Mouse (Mus musculus): ENCODE results near the gene 4930512M02Rik. TPM values are rescaled to one million over a fixed set of nuclear protein-coding genes. Genes with fewer than 3 reads are reported as not detected.
"Not testable (repeated sequence)": the region's sequence is repeated elsewhere in the genome, so short reads cannot be mapped to it uniquely, and the experiment has no call there.

4930512M02Rik gene
- 0.70 TPM in 1 of 2 replicates, not detected in the other for polyA plus RNA-seq (2011; ENCODE audit: insufficient read length, low read depth, missing spikeins)

GRCm38 (mm10) chr11:11627735-11628134 lies at the start of gene 4930512M02Rik:
Gene 4930512M02Rik, minus strand, starts transcription at chr11:11627835.
- H3K27ac ChIP-seq (ENCODE audit: insufficient read depth, low read length); H3K4me1 ChIP-seq (ENCODE audit: control insufficient read depth, insufficient read depth, low read length): not testable (repeated sequence)

DNA sequence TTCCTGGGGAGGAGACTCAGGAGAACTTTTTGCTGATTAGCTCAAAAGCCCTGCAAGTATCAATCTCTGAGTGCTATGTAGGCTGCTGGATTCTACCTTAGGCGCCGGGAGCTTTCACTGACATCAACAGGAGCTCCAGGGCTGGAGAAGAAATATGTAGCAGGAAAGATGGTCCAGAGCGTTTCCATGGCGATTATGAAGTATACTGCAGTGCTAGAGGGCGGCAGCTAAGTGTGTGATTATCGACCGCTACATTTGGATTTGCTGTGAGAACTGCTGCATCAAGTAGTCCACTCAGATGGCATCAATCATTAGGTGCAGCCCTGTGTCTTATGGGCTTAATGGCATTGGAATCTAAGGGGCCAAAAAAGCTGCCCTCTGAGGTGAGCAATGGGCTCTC lies 49.5 kb upstream of the 4930512M02Rik start:
- Histone ChIP-seq H3K4me3 (ENCODE audit: insufficient read depth, low read length) (no peak overlapping the region), H3K27ac (ENCODE audit: insufficient read depth, low read length) (no peak overlapping the region), H3K4me1 (ENCODE audit: control insufficient read depth, insufficient read depth, low read length) (no peaks in the 10 kb centered on the region)
- no peak for TF ChIP-seq POLR2A (IDR thresholded peaks at IDR 0.05; ENCODE audit: low read depth, low read length)
- TF ChIP-seq CTCF (IDR thresholded peaks at IDR 0.05; ENCODE audit: borderline replicate concordance, insufficient read depth, low read length): no peak

More at GRCm38 (mm10) chr11:11627735-11628134, at the start of gene 4930512M02Rik:
- H3K4me3 ChIP-seq (ENCODE audit: insufficient read depth, low read length): not testable (repeated sequence)

- Histone ChIP-seq H3K27ac (ENCODE audit: insufficient read depth, low read length) (no peak overlapping the region), H3K4me1 (ENCODE audit: control insufficient read depth, insufficient read depth, low read length) (no peaks in the 10 kb centered on the region), H3K4me3 (ENCODE audit: insufficient read depth, low read length) (no peak overlapping the region)
- no peak for TF ChIP-seq CTCF (IDR thresholded peaks at IDR 0.05; ENCODE audit: borderline replicate concordance, insufficient read depth, low read length)
- no peak for TF ChIP-seq POLR2A (IDR thresholded peaks at IDR 0.05; ENCODE audit: low read depth, low read length)
Measured at GRCm38 (mm10) chr11:11676068-11676741, 48.6 kb upstream of the 4930512M02Rik start.

GRCm38 (mm10) chr11:11675063-11675462 lies 47.4 kb upstream of the 4930512M02Rik start:
- Histone ChIP-seq H3K4me1 (ENCODE audit: control insufficient read depth, insufficient read depth, low read length) (no peaks in the 10 kb centered on the region), H3K4me3 (ENCODE audit: insufficient read depth, low read length) (no peak overlapping the region), H3K27ac (ENCODE audit: insufficient read depth, low read length) (no peak overlapping the region)
- TF ChIP-seq CTCF (IDR thresholded peaks at IDR 0.05; ENCODE audit: borderline replicate concordance, insufficient read depth, low read length): no peak
- no peak for TF ChIP-seq POLR2A (IDR thresholded peaks at IDR 0.05; ENCODE audit: low read depth, low read length)

DNA sequence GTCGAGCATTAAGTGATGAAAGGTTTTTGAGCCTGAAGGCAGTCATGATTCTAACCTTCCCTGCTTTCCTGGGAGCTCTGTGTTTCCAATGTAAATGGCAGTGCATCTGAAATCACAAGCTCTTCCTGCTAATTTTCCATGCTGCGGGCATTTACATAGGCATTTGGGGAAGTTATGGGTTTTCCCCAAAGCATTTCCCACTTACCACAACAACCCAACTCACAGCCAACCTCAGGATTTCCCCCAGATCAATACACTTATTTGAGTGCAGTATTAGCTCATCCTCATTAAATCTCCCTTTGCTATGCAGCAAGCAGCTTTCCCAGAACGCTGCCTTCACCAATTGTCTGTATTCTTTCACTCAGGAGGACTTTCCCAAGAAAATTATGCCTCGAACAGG lies 45.3 kb upstream of the 4930512M02Rik start:
- Histone ChIP-seq H3K27ac (ENCODE audit: insufficient read depth, low read length) (no peak overlapping the region), H3K4me1 (ENCODE audit: control insufficient read depth, insufficient read depth, low read length) (no peaks in the 10 kb centered on the region), H3K4me3 (ENCODE audit: insufficient read depth, low read length) (no peak overlapping the region)
- no peak for TF ChIP-seq POLR2A (IDR thresholded peaks at IDR 0.05; ENCODE audit: low read depth, low read length)
- no peak for TF ChIP-seq CTCF (IDR thresholded peaks at IDR 0.05; ENCODE audit: borderline replicate concordance, insufficient read depth, low read length)

DNA sequence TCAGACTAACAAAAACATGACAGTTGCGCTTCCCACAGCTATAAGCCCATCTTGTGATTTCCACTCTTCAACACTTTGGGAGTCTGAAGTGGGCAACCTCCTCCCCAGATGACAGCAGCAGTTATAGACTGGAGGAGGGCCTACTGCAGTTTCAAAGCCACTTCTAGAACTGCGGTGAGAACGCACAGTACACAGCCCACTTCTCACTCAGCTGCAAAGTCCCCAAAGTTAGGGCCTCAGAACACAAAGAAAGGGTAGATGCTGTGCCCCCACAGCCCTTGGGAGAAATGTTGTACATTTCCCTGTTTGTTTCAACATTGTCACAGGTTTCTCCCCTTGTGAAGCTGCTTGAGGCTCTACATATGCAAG lies 40.3 kb upstream of the 4930512M02Rik start:
- TF ChIP-seq CTCF (IDR thresholded peaks at IDR 0.05; ENCODE audit: borderline replicate concordance, insufficient read depth, low read length): no peak
- no peak overlapping the region for H3K4me3 ChIP-seq (ENCODE audit: insufficient read depth, low read length)
- no peak overlapping the region for H3K27ac ChIP-seq (ENCODE audit: insufficient read depth, low read length)
- no peaks in the 10 kb centered on the region for H3K4me1 ChIP-seq (ENCODE audit: control insufficient read depth, insufficient read depth, low read length)

DNA sequence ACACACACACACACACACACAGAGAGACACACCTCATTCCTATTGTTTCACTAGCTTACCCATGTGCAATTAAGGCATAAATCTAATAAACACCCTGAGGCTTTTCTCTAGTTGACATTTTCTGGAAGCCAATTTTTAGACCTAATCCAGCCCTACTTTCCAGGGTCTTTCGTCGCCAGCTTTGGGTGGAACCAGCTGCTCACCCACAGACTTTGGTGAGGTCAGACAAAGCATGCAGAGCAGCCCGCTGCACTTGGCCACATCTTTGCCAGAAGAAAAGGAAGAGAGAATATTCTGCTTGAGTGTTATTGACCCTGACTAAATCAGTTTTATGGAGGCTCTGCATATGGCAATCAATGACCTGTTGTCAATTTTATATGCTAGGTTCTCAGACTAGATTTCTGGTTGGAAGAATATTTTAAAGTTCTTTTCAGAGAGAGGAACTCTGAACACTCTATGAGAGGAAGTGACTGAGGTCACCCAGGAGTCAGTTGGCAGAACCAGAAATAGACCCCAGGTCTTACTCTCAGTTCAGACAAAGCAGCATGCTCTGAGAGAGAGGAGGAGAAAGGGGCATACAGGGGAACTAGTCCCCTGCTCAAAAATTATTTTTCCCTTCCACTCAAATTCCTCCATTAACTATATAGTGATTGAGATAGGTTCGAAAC lies 39.8 kb upstream of the 4930512M02Rik start:
- Histone ChIP-seq H3K4me3 (ENCODE audit: insufficient read depth, low read length) (no peak overlapping the region), H3K4me1 (ENCODE audit: control insufficient read depth, insufficient read depth, low read length) (no peaks in the 10 kb centered on the region), H3K27ac (ENCODE audit: insufficient read depth, low read length) (no peak overlapping the region)
- TF ChIP-seq CTCF (IDR thresholded peaks at IDR 0.05; ENCODE audit: borderline replicate concordance, insufficient read depth, low read length) (no peak), POLR2A (IDR thresholded peaks at IDR 0.05; ENCODE audit: low read depth, low read length) (no peak)

DNA sequence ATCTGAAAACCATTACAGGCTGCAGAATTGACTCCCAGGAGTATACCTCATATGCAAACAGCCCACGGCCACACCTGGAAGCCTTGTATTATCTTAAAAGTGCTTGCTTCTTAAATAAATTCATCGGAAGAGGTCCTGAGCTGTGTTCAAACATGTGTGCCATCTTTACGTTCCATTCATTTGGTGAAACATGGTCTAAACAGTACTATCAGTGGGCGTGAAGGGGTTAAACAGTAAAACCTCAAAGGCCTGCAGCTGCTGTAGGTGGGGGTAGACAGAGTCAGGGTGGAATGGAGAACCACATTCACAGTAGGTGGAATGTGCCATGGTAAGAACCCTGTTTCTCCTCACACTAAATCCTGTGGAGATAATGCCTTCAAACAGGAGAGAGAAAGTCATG lies 33.0 kb upstream of the 4930512M02Rik start:
- no peak overlapping the region for H3K4me3 ChIP-seq (ENCODE audit: insufficient read depth, low read length)
- no peaks in the 10 kb centered on the region for H3K4me1 ChIP-seq (ENCODE audit: control insufficient read depth, insufficient read depth, low read length)
- TF ChIP-seq POLR2A (IDR thresholded peaks at IDR 0.05; ENCODE audit: low read depth, low read length): no peak
- TF ChIP-seq CTCF (IDR thresholded peaks at IDR 0.05; ENCODE audit: borderline replicate concordance, insufficient read depth, low read length): no peak
- no peak overlapping the region for H3K27ac ChIP-seq (ENCODE audit: insufficient read depth, low read length)

- no peak for TF ChIP-seq POLR2A (IDR thresholded peaks at IDR 0.05; ENCODE audit: low read depth, low read length)
- no peak for TF ChIP-seq CTCF (IDR thresholded peaks at IDR 0.05; ENCODE audit: borderline replicate concordance, insufficient read depth, low read length)
- Histone ChIP-seq H3K4me3 (ENCODE audit: insufficient read depth, low read length) (no peak overlapping the region), H3K27ac (ENCODE audit: insufficient read depth, low read length) (no peak overlapping the region), H3K4me1 (ENCODE audit: control insufficient read depth, insufficient read depth, low read length) (no peaks in the 10 kb centered on the region)
Measured at GRCm38 (mm10) chr11:11658834-11659233, 31.2 kb upstream of the 4930512M02Rik start.

GRCm38 (mm10) chr11:11657634-11658033 lies 30.0 kb upstream of the 4930512M02Rik start:
- TF ChIP-seq POLR2A (IDR thresholded peaks at IDR 0.05; ENCODE audit: low read depth, low read length): no peak
- TF ChIP-seq CTCF (IDR thresholded peaks at IDR 0.05; ENCODE audit: borderline replicate concordance, insufficient read depth, low read length): no peak
- Histone ChIP-seq H3K4me1 (ENCODE audit: control insufficient read depth, insufficient read depth, low read length) (no peaks in the 10 kb centered on the region), H3K4me3 (ENCODE audit: insufficient read depth, low read length) (no peak overlapping the region), H3K27ac (ENCODE audit: insufficient read depth, low read length) (no peak overlapping the region)

Measured in embryonic fibroblast, embryonic 13.5 days (primary cell).